Mouse (Mus musculus) stomach, postnatal 0 days (tissue): Measurements from ENCODE around the gene Plce1.

Experiments
- CTCF ChIP-seq: IDR thresholded peaks from 2 replicates; pipeline ENCODE4 v1.5.1; 2016; ENCODE audit warnings: antibody characterized with exemption, low read depth, mild to moderate bottlenecking, moderate library complexity
- EP300 ChIP-seq: optimal IDR thresholded peaks from 2 replicates; pipeline ENCODE3; 2016; ENCODE audit warnings: antibody characterized with exemption

DNA sequence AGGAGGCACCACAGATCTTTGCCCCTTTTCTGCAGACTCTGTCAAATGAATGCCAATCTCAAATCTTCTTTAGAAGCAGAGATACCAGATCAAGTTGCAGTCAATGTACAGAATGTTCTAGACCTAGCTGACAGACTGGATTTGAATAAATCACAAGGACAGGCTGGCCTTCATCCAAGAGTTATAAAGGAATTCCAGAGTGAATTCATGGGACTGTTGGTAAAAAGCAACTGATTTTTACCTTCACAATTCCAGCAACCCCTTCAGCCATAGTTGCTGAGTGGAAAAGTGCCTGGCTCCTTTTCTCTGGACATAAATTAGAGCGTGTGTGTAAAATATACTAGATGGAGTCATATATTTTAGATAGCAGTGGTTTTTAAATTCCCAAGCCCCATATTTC is 102.0 kb downstream of the Plce1 start:
- TF ChIP-seq CTCF, result no peak
- no peak for TF ChIP-seq EP300
